Comparison of ENCODE assay signal across 24 mouse cellular contexts in the genomic region with DNA sequence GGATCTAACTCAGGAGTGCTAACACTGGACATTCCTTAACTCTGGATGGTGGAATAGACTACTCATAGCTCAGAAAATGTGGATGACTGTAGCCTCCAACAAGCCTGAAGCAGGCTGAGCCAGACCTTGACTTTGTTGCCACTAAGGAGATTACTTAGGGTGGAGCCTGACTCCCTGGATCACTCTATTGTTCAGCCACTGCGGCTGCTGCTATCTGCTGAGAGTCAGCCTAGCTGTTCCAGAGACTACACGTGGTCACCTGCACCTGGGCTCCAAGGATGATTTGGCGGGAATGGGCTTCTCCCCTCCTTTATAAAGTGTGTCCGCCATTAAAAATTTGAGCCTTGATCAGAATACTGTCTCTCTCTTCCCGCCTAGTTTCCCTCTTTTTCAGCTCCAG.
A peak's percentile ranks its signal among the peaks of the same experiment; 100 is the strongest.
DNase-seq lines count a peak whose midpoint lies in the region; ATAC-seq lines count a peak whose summit lies in the region.
"Had no signal": no experiment of that assay in that cellular context is flagged by ENCODE, and none has a peak within 500 bp of the region (broad histone marks: within the 10 kb centered on the region; RNA-seq: fewer than 3 reads in every experiment).

No protein-coding gene starts in this region.

- ATAC-seq in CD4-positive, CD25-positive, alpha-beta regulatory T cell, adult 4 months, result no peak
- no peak for ATAC-seq in hindbrain, embryonic 13.5 days (ENCODE audit: low FRiP score)
- ATAC-seq: activated CD4-positive, CD25-positive, alpha-beta regulatory T cell, adult 4 months; Patski had no signal

- no peaks in the 10 kb centered on the region for H3K27me3 ChIP-seq in hindbrain, embryonic 13.5 days
- H3K27me3 ChIP-seq: CH12.LX had no signal

- no peak overlapping the region for H3K27ac ChIP-seq in hindbrain, embryonic 13.5 days

- H3K4me1 ChIP-seq in hindbrain, embryonic 13.5 days (replicated peaks), result no peaks in the 10 kb centered on the region

- WGBS in hindbrain, embryonic 13.5 days, result 90% methylated on average over 5 of the region's 5 CpGs

- no peaks in the 10 kb centered on the region for H3K9me3 ChIP-seq in hindbrain, embryonic 13.5 days
- H3K9me3 ChIP-seq: G1E had no signal

- H3K9ac ChIP-seq in hindbrain, embryonic 13.5 days, result no peak overlapping the region

- H3K4me2 ChIP-seq in hindbrain, embryonic 13.5 days, result no peak overlapping the region

- H3K36me3 ChIP-seq in hindbrain, embryonic 13.5 days, result no peaks in the 10 kb centered on the region
- H3K36me3 ChIP-seq: G1E had no signal

- DNase-seq in ES-CJ7 (ENCODE audit: low read depth, low spot score) (peak; percentile 54), R1 (ENCODE audit: low read depth, low spot score) (peak; percentile 74), ZHBTc4 (ENCODE audit: low read depth, low spot score) (peak; percentile 48)
- DNase-seq in urinary bladder, adult 2 months (ENCODE audit: low spot score), result no peak
- DNase-seq: adrenal gland, adult 2 months; adrenal gland, adult 8-10 months; adrenal gland, postnatal 10 days; adrenal gland, postnatal 14 days; adrenal gland, postnatal 25 days; adrenal gland, postnatal 36 days; B cell, adult 2 months; cerebellum, adult 11 months; cerebellum, adult 11-12 months; cerebellum, adult 18-20 months; cerebellum, adult 2 months; cerebellum, adult 8-10 months; cerebellum, adult 9-10 months; cerebellum, adult 9-11 months had no signal

- H3K4me3 ChIP-seq in hindbrain, embryonic 13.5 days, result no peak overlapping the region
